Mouse (Mus musculus) adrenal gland, postnatal 14 days (tissue): ENCODE measurements around the gene Lss. TPM values are rescaled to one million over a fixed set of nuclear protein-coding genes. Genes with fewer than 3 reads are reported as not detected.

Source experiments
- DNase-seq: peaks from one replicate; pipeline ENCODE4 v3.0.0; 2021; ENCODE audit warnings: mixed read lengths
- long read RNA-seq, 2 experiments: library from polyadenylated mRNA; stranded (forward); transcript quantifications; one replicate each; pipeline ENCODE4 v2.0.0; 2021
- total RNA-seq: library from RNA; stranded (reverse); gene quantifications from 2 replicates; pipeline ENCODE4 v1.2.3, GENCODE M21; 2021

Lss gene
- total RNA-seq: 28.1 and 35.8 TPM in 2 replicates
- long read RNA-seq, experiment 1, full-length matches to known transcripts: 22 of 31 reads
- long read RNA-seq, experiment 1, partial matches to known transcripts: 4 of 31 reads
- long read RNA-seq, experiment 1, other reads (novel, unspliced or antisense): 5 of 31 reads
- long read RNA-seq, experiment 2, full-length matches to known transcripts: 19 of 29 reads
- long read RNA-seq, experiment 2, partial matches to known transcripts: 3 of 29 reads
- long read RNA-seq, experiment 2, other reads (novel, unspliced or antisense): 7 of 29 reads

- DNase-seq: peak; percentile 99
Observed at GRCm38 (mm10) chr10:76531375-76531774, at the start of gene Lss. Gene Lss (plus strand): TSS chr10:76531588.

- DNase-seq: no peak
Observed at GRCm38 (mm10) chr10:76486302-76486701, 45.1 kb upstream of the Lss start.

GRCm38 (mm10) chr10:76488265-76488664 lies 43.1 kb upstream of the Lss start:
- DNase-seq: no peak

- DNase-seq: no peak
Observed at GRCm38 (mm10) chr10:76489205-76489604, 42.2 kb upstream of the Lss start.

- DNase-seq: no peak
Observed at GRCm38 (mm10) chr10:76493527-76493926, 37.9 kb upstream of the Lss start.

- no peak for DNase-seq
Observed at GRCm38 (mm10) chr10:76495501-76495900, 35.9 kb upstream of the Lss start.

GRCm38 (mm10) chr10:76496366-76496765 lies 35.0 kb upstream of the Lss start:
- no peak for DNase-seq

- no peak for DNase-seq
Observed at GRCm38 (mm10) chr10:76497522-76497921, 33.9 kb upstream of the Lss start.

- DNase-seq: no peak
Observed at GRCm38 (mm10) chr10:76504271-76504943, 27.0 kb upstream of the Lss start.

GRCm38 (mm10) chr10:76505865-76506264 lies 25.5 kb upstream of the Lss start:
- no peak for DNase-seq

- DNase-seq: peak; percentile 90
Observed at GRCm38 (mm10) chr10:76512965-76513583, 18.3 kb upstream of the Lss start.

- DNase-seq: no peak
Observed at GRCm38 (mm10) chr10:76530922-76531321, 466 bp upstream of the Lss start.

- DNase-seq: no peak
Observed at GRCm38 (mm10) chr10:76531828-76532227, 440 bp downstream of the Lss start.

- DNase-seq: no peak
Observed at GRCm38 (mm10) chr10:76535526-76535925, 4.1 kb downstream of the Lss start.

GRCm38 (mm10) chr10:76537619-76538018 lies 6.2 kb downstream of the Lss start:
- no peak for DNase-seq

- no peak for DNase-seq
Observed at GRCm38 (mm10) chr10:76541336-76542085, 10.1 kb downstream of the Lss start.

- no peak for DNase-seq
Observed at GRCm38 (mm10) chr10:76542636-76543375, 11.4 kb downstream of the Lss start.

GRCm38 (mm10) chr10:76546566-76546965 lies 15.2 kb downstream of the Lss start:
- no peak for DNase-seq

- no peak for DNase-seq
Observed at GRCm38 (mm10) chr10:76548218-76548617, 16.8 kb downstream of the Lss start.

- DNase-seq: no peak
Observed at GRCm38 (mm10) chr10:76550458-76550857, 19.1 kb downstream of the Lss start.

- no peak for DNase-seq
Observed at GRCm38 (mm10) chr10:76551556-76551955, 20.2 kb downstream of the Lss start.

GRCm38 (mm10) chr10:76554061-76554460 lies 22.7 kb downstream of the Lss start:
- DNase-seq: no peak
